Mouse (Mus musculus): Measurements from ENCODE around the gene Hfe2.

GRCm38 (mm10) chr3:96543345-96543744 lies 18.4 kb downstream of the Hfe2 start:
- TF ChIP-seq CTCF (IDR thresholded peaks at IDR 0.05; ENCODE audit: extremely low read depth, insufficient read depth, insufficient read length, insufficient replicate concordance) (no peak), POLR2A (IDR thresholded peaks at IDR 0.05; ENCODE audit: low read depth, low read length) (no peak)

All from spleen, adult 2 months (tissue).